Mouse (Mus musculus): ENCODE measurements at regions not wholly inside any gene's neighbourhood (a gene's known extent, or its start where the extent isn't known, plus 50 kb on each side); places are given as distances from the start of the nearest gene placed in this dataset.

- no peak for TF ChIP-seq GATA4 (IDR thresholded peaks at IDR 0.05; ENCODE audit: insufficient replicate concordance, low read length)
Observed at GRCm38 (mm10) chr6:35759606-35760246, 220.0 kb upstream of the Mtpn start.

- no peak for TF ChIP-seq GATA4 (IDR thresholded peaks at IDR 0.05; ENCODE audit: insufficient replicate concordance, low read length)
Observed at GRCm38 (mm10) chr6:35746034-35746433, 206.3 kb upstream of the Mtpn start.

GRCm38 (mm10) chr6:35705587-35705986, 165.9 kb upstream of the Mtpn start:
- TF ChIP-seq GATA4 (IDR thresholded peaks at IDR 0.05; ENCODE audit: insufficient replicate concordance, low read length) = no peak

GRCm38 (mm10) chr6:35667062-35667461, 127.4 kb upstream of the Mtpn start:
- no peak for TF ChIP-seq GATA4 (IDR thresholded peaks at IDR 0.05; ENCODE audit: insufficient replicate concordance, low read length)

GRCm38 (mm10) chr6:35651401-35651800, 111.7 kb upstream of the Mtpn start:
- TF ChIP-seq GATA4 (IDR thresholded peaks at IDR 0.05; ENCODE audit: insufficient replicate concordance, low read length) = no peak

GRCm38 (mm10) chr6:35645210-35645609, 105.5 kb upstream of the Mtpn start:
- no peak for TF ChIP-seq GATA4 (IDR thresholded peaks at IDR 0.05; ENCODE audit: insufficient replicate concordance, low read length)

- TF ChIP-seq GATA4 (IDR thresholded peaks at IDR 0.05; ENCODE audit: insufficient replicate concordance, low read length) = no peak
Observed at GRCm38 (mm10) chr6:35640672-35641071, 101.0 kb upstream of the Mtpn start.

- no peak for TF ChIP-seq GATA4 (IDR thresholded peaks at IDR 0.05; ENCODE audit: insufficient replicate concordance, low read length)
Observed at GRCm38 (mm10) chr6:35608336-35608735, 68.6 kb upstream of the Mtpn start.

- no peak for TF ChIP-seq GATA4 (IDR thresholded peaks at IDR 0.05; ENCODE audit: insufficient replicate concordance, low read length)
Observed at GRCm38 (mm10) chr6:35605100-35605499, 65.4 kb upstream of the Mtpn start.

- TF ChIP-seq GATA4 (IDR thresholded peaks at IDR 0.05; ENCODE audit: insufficient replicate concordance, low read length) = no peak
Observed at GRCm38 (mm10) chr6:35601373-35601772, 61.7 kb upstream of the Mtpn start.

GRCm38 (mm10) chr6:35599841-35600240, 60.2 kb upstream of the Mtpn start:
- no peak for TF ChIP-seq GATA4 (IDR thresholded peaks at IDR 0.05; ENCODE audit: insufficient replicate concordance, low read length)

GRCm38 (mm10) chr6:35598406-35599185, 58.9 kb upstream of the Mtpn start:
- TF ChIP-seq GATA4 (IDR thresholded peaks at IDR 0.05; ENCODE audit: insufficient replicate concordance, low read length) = no peak

- no peak for TF ChIP-seq GATA4 (IDR thresholded peaks at IDR 0.05; ENCODE audit: insufficient replicate concordance, low read length)
Observed at GRCm38 (mm10) chr6:35595012-35595411, 55.3 kb upstream of the Mtpn start.

- TF ChIP-seq GATA4 (IDR thresholded peaks at IDR 0.05; ENCODE audit: insufficient replicate concordance, low read length) = no peak
Observed at GRCm38 (mm10) chr6:35592234-35592633, 52.5 kb upstream of the Mtpn start.

Measured in liver, adult (tissue).